Mouse (Mus musculus): ENCODE measurements at regions not wholly inside any gene's neighbourhood (a gene's known extent, or its start where the extent isn't known, plus 50 kb on each side); places are given as distances from the start of the nearest gene placed in this dataset.

- TF ChIP-seq POLR2A (IDR thresholded peaks at IDR 0.05; ENCODE audit: control insufficient read depth, extremely low read depth, insufficient read depth, low read length, poor library complexity) = no peak
- TF ChIP-seq CTCF (IDR thresholded peaks at IDR 0.05; ENCODE audit: borderline replicate concordance, control insufficient read depth, extremely low read depth, insufficient read depth, low read length, poor library complexity) = no peak
These were observed 103.7 kb upstream of the Ccdc122 start for GRCm38 (mm10) chr14:76932890-76933289.

Measured in thymus, adult 2 months (tissue).